Mouse (Mus musculus) thymus, postnatal 4 days (tissue): ENCODE results near the gene Pnkd.

Experiments used
- DNase-seq: peaks from one replicate; pipeline ENCODE4 v3.0.0; 2021

Pnkd gene

GRCm38 (mm10) chr1:74362325-74363229, 77.8 kb downstream of the Pnkd start:
- no peak for DNase-seq

- DNase-seq, result no peak
These were observed 78.7 kb downstream of the Pnkd start for GRCm38 (mm10) chr1:74363437-74363836.

- no peak for DNase-seq
These were observed 79.5 kb downstream of the Pnkd start for GRCm38 (mm10) chr1:74364270-74364669.

- peak; percentile 52 for DNase-seq
These were observed 83.3 kb downstream of the Pnkd start for GRCm38 (mm10) chr1:74367886-74368645.

GRCm38 (mm10) chr1:74370040-74370439, 85.3 kb downstream of the Pnkd start:
- DNase-seq, result no peak

GRCm38 (mm10) chr1:74373372-74373771, 88.6 kb downstream of the Pnkd start:
- no peak for DNase-seq

GRCm38 (mm10) chr1:74374980-74375379, 90.2 kb downstream of the Pnkd start, which contains the start of gene Slc11a1:
Gene Slc11a1 (plus strand): TSS chr1:74375195.
- no peak for DNase-seq

- DNase-seq, result no peak
These were observed 90.8 kb downstream of the Pnkd start for GRCm38 (mm10) chr1:74375561-74375960.

- no peak for DNase-seq
These were observed 91.7 kb downstream of the Pnkd start for GRCm38 (mm10) chr1:74376396-74376795.

GRCm38 (mm10) chr1:74379058-74379504, 94.4 kb downstream of the Pnkd start:
- no peak for DNase-seq

GRCm38 (mm10) chr1:74380484-74380883, 95.8 kb downstream of the Pnkd start:
- no peak for DNase-seq

- DNase-seq, result no peak
These were observed 96.9 kb downstream of the Pnkd start for GRCm38 (mm10) chr1:74381588-74382021.

GRCm38 (mm10) chr1:74383385-74383784, 98.7 kb downstream of the Pnkd start:
- DNase-seq, result no peak

- no peak for DNase-seq
These were observed 99.8 kb downstream of the Pnkd start for GRCm38 (mm10) chr1:74384525-74384924.

- no peak for DNase-seq
These were observed 100.3 kb downstream of the Pnkd start for GRCm38 (mm10) chr1:74385064-74385463.

GRCm38 (mm10) chr1:74385531-74385930, 100.8 kb downstream of the Pnkd start:
- no peak for DNase-seq

GRCm38 (mm10) chr1:74386363-74386713, 101.6 kb downstream of the Pnkd start:
- DNase-seq, result no peak

- peak; percentile 95 for DNase-seq
These were observed 102.1 kb downstream of the Pnkd start for GRCm38 (mm10) chr1:74386714-74387385.

- no peak for DNase-seq
These were observed 102.8 kb downstream of the Pnkd start for GRCm38 (mm10) chr1:74387386-74387988.

- DNase-seq, result no peak
These were observed 103.7 kb downstream of the Pnkd start for GRCm38 (mm10) chr1:74388398-74388920.

GRCm38 (mm10) chr1:74389831-74390286, 105.1 kb downstream of the Pnkd start:
- DNase-seq, result peak; percentile 70

GRCm38 (mm10) chr1:74390287-74390906, 105.7 kb downstream of the Pnkd start:
- DNase-seq, result peak; percentile 87
